Mouse (Mus musculus) kidney, adult 2 months (tissue): ENCODE measurements at regions not wholly inside any gene's neighbourhood (a gene's known extent, or its start where the extent isn't known, plus 50 kb on each side); places are given as distances from the start of the nearest gene placed in this dataset.

Experiments used
- CTCF ChIP-seq: fragments of 200-500 bp; conservative IDR thresholded peaks from 2 replicates; pipeline ENCODE4 v1.5.1; 2011; ENCODE audit warnings: low read depth, mild to moderate bottlenecking, control low read depth, low read length, moderate library complexity, mixed read lengths; ENCODE audit not compliant: insufficient read depth, insufficient read length
- POLR2A ChIP-seq: fragments of 200-500 bp; IDR thresholded peaks from one replicate; pipeline ENCODE4 v1.6.1; 2011; ENCODE audit warnings: low read depth, low read length, control low read depth

GRCm38 (mm10) chr10:91270268-91270954, 89.3 kb upstream of the Tmpo start:
- peak; percentile 60 for TF ChIP-seq CTCF
- no peak for TF ChIP-seq POLR2A
